Mouse (Mus musculus) lung, embryonic 15.5 days (tissue): ENCODE results near the gene Gm36210. TPM values are rescaled to one million over a fixed set of nuclear protein-coding genes. Genes with fewer than 3 reads are reported as not detected.
A peak's percentile ranks its signal among the peaks of the same experiment; 100 is the strongest.

Experiments used
- ATAC-seq: fragments of 200-750 bp; cut with Nextera tagmentation; 2 replicates; pipeline ENCODE4 v1.8.0; 2017; ENCODE audit warnings: moderate number of reproducible peaks, borderline replicate concordance; ENCODE audit not compliant: low FRiP score, low TSS enrichment; ENCODE audit errors: extremely low read depth
- H3K27ac ChIP-seq: fragments of 300-500 bp; sonication (generic); 2 replicates; pipeline ENCODE4 v1.5.1; 2015; ENCODE audit warnings: moderate library complexity, mild to moderate bottlenecking, inconsistent platforms
- H3K27me3 ChIP-seq: fragments of 300-500 bp; sonication (generic); 2 replicates; pipeline ENCODE4 v1.6.1; 2015; ENCODE audit warnings: inconsistent platforms
- H3K36me3 ChIP-seq: fragments of 300-500 bp; sonication (generic); 2 replicates; pipeline ENCODE4 v1.6.1; 2015; ENCODE audit warnings: inconsistent platforms
- H3K4me1 ChIP-seq: fragments of 300-500 bp; sonication (generic); 2 replicates; pipeline ENCODE4 v1.6.1; 2015; ENCODE audit warnings: inconsistent platforms
- H3K4me2 ChIP-seq: fragments of 300-500 bp; sonication (generic); 2 replicates; pipeline ENCODE4 v1.6.1; 2015; ENCODE audit warnings: inconsistent platforms, mild to moderate bottlenecking, moderate library complexity
- H3K4me3 ChIP-seq: fragments of 300-500 bp; sonication (generic); 2 replicates; pipeline ENCODE4 v1.5.1; 2015; ENCODE audit warnings: mild to moderate bottlenecking, inconsistent platforms
- H3K9ac ChIP-seq: fragments of 300-500 bp; sonication (generic); 2 replicates; pipeline ENCODE4 v1.6.1; 2015; ENCODE audit warnings: inconsistent platforms
- H3K9me3 ChIP-seq: fragments of 300-500 bp; sonication (generic); 2 replicates; pipeline ENCODE4 v1.6.1; 2016; ENCODE audit warnings: inconsistent platforms
- WGBS: fragments of 180-500 bp; shearing (Covaris S2); methylation state at CpG from one replicate; pipeline ENCODE4 v1.1.7; 2015; 5-methylcytosine and 5-hydroxymethylcytosine counted together
- polyA plus RNA-seq: library from polyadenylated mRNA; unstranded; fragments of >200 nt; fragmentation: Nextera tagmentation; extraction: Ambion mirVana; gene quantifications from 2 replicates; pipeline ENCODE4 v1.2.1, GENCODE M21; 2015

Gene Gm36210
- polyA plus RNA-seq, 1 experiment from 2014 or later, result not detected

- Histone ChIP-seq H3K9ac (peak within 1 kb of the TSS; percentile 32), H3K4me1 (peaks cover 57% of the 10 kb centered on the region)
Measured at GRCm38 (mm10) chr7:4921824-4922482, 15.6 kb upstream of the Gm36210 start, which contains the start of gene Nat14. TSS of gene Nat14 (plus strand) at chr7:4922028.

GRCm38 (mm10) chr7:4920976-4921823 is 14.9 kb upstream of the Gm36210 start:
- Histone ChIP-seq H3K9me3 (no peaks in the 10 kb centered on the region), H3K4me1 (peaks cover 57% of the 10 kb centered on the region), H3K27me3 (no peaks in the 10 kb centered on the region), H3K9ac (no peak overlapping the region), H3K36me3 (peaks cover 27% of the 10 kb centered on the region), H3K4me3 (no peak overlapping the region), H3K4me2 (peak overlapping the region; percentile 12; the same call in 1 of the 2 replicates), H3K27ac (peak overlapping the region; percentile 70)
- no peak for ATAC-seq
- 54% methylated on average over 23 of the region's 23 CpGs for WGBS

More at GRCm38 (mm10) chr7:4921824-4922482, 15.6 kb upstream of the Gm36210 start, which contains the start of gene Nat14:
- no peak for ATAC-seq
- H3K27ac ChIP-seq, result peak within 1 kb of the TSS; percentile 70
- WGBS, result 30% methylated on average over 8 of the region's 8 CpGs
- H3K36me3 ChIP-seq, result peaks cover 27% of the 10 kb centered on the region
- H3K9me3 ChIP-seq, result no peaks in the 10 kb centered on the region
- peak within 1 kb of the TSS; percentile 65 for H3K4me2 ChIP-seq
- H3K27me3 ChIP-seq, result no peaks in the 10 kb centered on the region
- peak within 1 kb of the TSS; percentile 30 for H3K4me3 ChIP-seq

GRCm38 (mm10) chr7:4920496-4920895 is 14.2 kb upstream of the Gm36210 start:
- peaks cover 27% of the 10 kb centered on the region for H3K36me3 ChIP-seq
- H3K9me3 ChIP-seq, result no peaks in the 10 kb centered on the region
- WGBS, result 90% methylated on average over 19 of the region's 19 CpGs
- peak overlapping the region; percentile 70 for H3K27ac ChIP-seq
- H3K4me1 ChIP-seq, result peaks cover 53% of the 10 kb centered on the region
- no peaks in the 10 kb centered on the region for H3K27me3 ChIP-seq
- no peak overlapping the region; the same call in 1 of the 2 replicates for H3K4me2 ChIP-seq
- H3K9ac ChIP-seq, result no peak overlapping the region
- no peak for ATAC-seq
- H3K4me3 ChIP-seq, result no peak overlapping the region

GRCm38 (mm10) chr7:4919971-4920370 is 13.7 kb upstream of the Gm36210 start:
- H3K4me1 ChIP-seq, result peaks cover 48% of the 10 kb centered on the region
- ATAC-seq, result no peak
- WGBS, result 82% methylated on average over 21 of the region's 21 CpGs

GRCm38 (mm10) chr7:4919096-4919495 is 12.8 kb upstream of the Gm36210 start:
- H3K27ac ChIP-seq, result no peak overlapping the region
- peaks cover 44% of the 10 kb centered on the region for H3K4me1 ChIP-seq
- H3K36me3 ChIP-seq, result peaks cover 27% of the 10 kb centered on the region
- H3K4me3 ChIP-seq, result no peak overlapping the region
- no peaks in the 10 kb centered on the region for H3K9me3 ChIP-seq
- H3K9ac ChIP-seq, result no peak overlapping the region
- ATAC-seq, result no peak
- no peak overlapping the region for H3K4me2 ChIP-seq
- H3K27me3 ChIP-seq, result no peaks in the 10 kb centered on the region
- WGBS, result 85% methylated on average over 21 of the region's 21 CpGs

More at GRCm38 (mm10) chr7:4919971-4920370, 13.7 kb upstream of the Gm36210 start:
- Histone ChIP-seq H3K27ac (no peak overlapping the region), H3K4me3 (no peak overlapping the region), H3K27me3 (no peaks in the 10 kb centered on the region), H3K36me3 (peaks cover 27% of the 10 kb centered on the region), H3K9ac (no peak overlapping the region), H3K4me2 (no peak overlapping the region), H3K9me3 (no peaks in the 10 kb centered on the region)

GRCm38 (mm10) chr7:4918681-4919080 is 12.4 kb upstream of the Gm36210 start:
- Histone ChIP-seq H3K27ac (no peak overlapping the region), H3K9me3 (no peaks in the 10 kb centered on the region), H3K4me3 (no peak overlapping the region), H3K36me3 (peaks cover 27% of the 10 kb centered on the region), H3K4me2 (no peak overlapping the region), H3K9ac (no peak overlapping the region), H3K27me3 (no peaks in the 10 kb centered on the region), H3K4me1 (peaks cover 40% of the 10 kb centered on the region)
- 91% methylated on average over 15 of the region's 15 CpGs for WGBS
- no peak for ATAC-seq

GRCm38 (mm10) chr7:4917494-4917893 is 11.2 kb upstream of the Gm36210 start:
- peaks cover 27% of the 10 kb centered on the region for H3K36me3 ChIP-seq
- H3K4me2 ChIP-seq, result no peak overlapping the region
- no peak overlapping the region for H3K9ac ChIP-seq
- H3K9me3 ChIP-seq, result no peaks in the 10 kb centered on the region
- peaks cover 28% of the 10 kb centered on the region for H3K4me1 ChIP-seq
- H3K27ac ChIP-seq, result no peak overlapping the region
- no peak for ATAC-seq
- H3K4me3 ChIP-seq, result no peak overlapping the region
- WGBS, result 91% methylated on average over 2 of the region's 2 CpGs
- H3K27me3 ChIP-seq, result no peaks in the 10 kb centered on the region

- Histone ChIP-seq H3K36me3 (peaks cover 24% of the 10 kb centered on the region), H3K27ac (peak overlapping the region; percentile 97), H3K9me3 (no peaks in the 10 kb centered on the region), H3K4me1 (peaks cover 15% of the 10 kb centered on the region), H3K9ac (peak overlapping the region; percentile 93), H3K4me3 (peak overlapping the region; percentile 73), H3K27me3 (no peaks in the 10 kb centered on the region), H3K4me2 (peak overlapping the region; percentile 63)
- WGBS, result 11% methylated on average over 14 of the region's 14 CpGs
- ATAC-seq, result peak; percentile 32; the same call in 1 of the 2 replicates
Measured at GRCm38 (mm10) chr7:4915669-4916416, 9.5 kb upstream of the Gm36210 start.

GRCm38 (mm10) chr7:4915007-4915665 is 8.8 kb upstream of the Gm36210 start, which contains the start of gene Zfp628:
TSS of gene Zfp628 (plus strand) at chr7:4915217.
- Histone ChIP-seq H3K4me3 (peak within 1 kb of the TSS; percentile 73), H3K9me3 (no peaks in the 10 kb centered on the region), H3K4me1 (peaks cover 15% of the 10 kb centered on the region), H3K36me3 (peaks cover 17% of the 10 kb centered on the region), H3K9ac (peak within 1 kb of the TSS; percentile 93), H3K27ac (peak within 1 kb of the TSS; percentile 97), H3K27me3 (no peaks in the 10 kb centered on the region), H3K4me2 (peak within 1 kb of the TSS; percentile 63)
- under 1% methylated on average over 56 of the region's 56 CpGs for WGBS
- peak; percentile 92 for ATAC-seq

- ATAC-seq, result no peak
Measured at GRCm38 (mm10) chr7:4912248-4912647, 5.9 kb upstream of the Gm36210 start.

GRCm38 (mm10) chr7:4911561-4911960 is 5.2 kb upstream of the Gm36210 start:
- no peak overlapping the region for H3K9ac ChIP-seq
- H3K4me1 ChIP-seq, result peaks cover 11% of the 10 kb centered on the region
- H3K4me2 ChIP-seq, result no peak overlapping the region
- H3K27ac ChIP-seq, result no peak overlapping the region
- H3K36me3 ChIP-seq, result no peaks in the 10 kb centered on the region
- H3K4me3 ChIP-seq, result no peak overlapping the region
- WGBS, result 22% methylated on average over 9 of the region's 9 CpGs
- ATAC-seq, result no peak
- no peaks in the 10 kb centered on the region for H3K27me3 ChIP-seq
- H3K9me3 ChIP-seq, result no peaks in the 10 kb centered on the region

More at GRCm38 (mm10) chr7:4912248-4912647, 5.9 kb upstream of the Gm36210 start:
- H3K4me1 ChIP-seq, result peaks cover 15% of the 10 kb centered on the region
- no peak overlapping the region for H3K4me2 ChIP-seq
- H3K9ac ChIP-seq, result no peak overlapping the region
- no peaks in the 10 kb centered on the region for H3K9me3 ChIP-seq
- no peak overlapping the region for H3K4me3 ChIP-seq
- H3K27ac ChIP-seq, result no peak overlapping the region
- H3K36me3 ChIP-seq, result no peaks in the 10 kb centered on the region; the same call in 1 of the 2 replicates
- 52% methylated on average over 5 of the region's 5 CpGs for WGBS
- H3K27me3 ChIP-seq, result no peaks in the 10 kb centered on the region
